Mouse (Mus musculus) ES-Bruce4 (cell line): ENCODE measurements around the gene Hspa1b.
"Not testable (repeated sequence)": the region's sequence is repeated elsewhere in the genome, so short reads cannot be mapped to it uniquely, and the experiment has no call there.

Source experiments
- CTCF ChIP-seq: IDR thresholded peaks from one replicate; pipeline ENCODE4 v1.8.1; 2011; ENCODE audit warnings: low read depth, low read length
- POLR2A ChIP-seq: IDR thresholded peaks from one replicate; pipeline ENCODE4 v1.8.1; 2011; ENCODE audit warnings: low read length; ENCODE audit not compliant: insufficient read depth

- not testable (repeated sequence) for TF ChIP-seq CTCF, POLR2A
Observed at GRCm38 (mm10) chr17:34971694-34972068, 12.6 kb upstream of the Hspa1b start.
